Mouse (Mus musculus): ENCODE data around the gene Tcaf3.

Tcaf3 gene

DNA sequence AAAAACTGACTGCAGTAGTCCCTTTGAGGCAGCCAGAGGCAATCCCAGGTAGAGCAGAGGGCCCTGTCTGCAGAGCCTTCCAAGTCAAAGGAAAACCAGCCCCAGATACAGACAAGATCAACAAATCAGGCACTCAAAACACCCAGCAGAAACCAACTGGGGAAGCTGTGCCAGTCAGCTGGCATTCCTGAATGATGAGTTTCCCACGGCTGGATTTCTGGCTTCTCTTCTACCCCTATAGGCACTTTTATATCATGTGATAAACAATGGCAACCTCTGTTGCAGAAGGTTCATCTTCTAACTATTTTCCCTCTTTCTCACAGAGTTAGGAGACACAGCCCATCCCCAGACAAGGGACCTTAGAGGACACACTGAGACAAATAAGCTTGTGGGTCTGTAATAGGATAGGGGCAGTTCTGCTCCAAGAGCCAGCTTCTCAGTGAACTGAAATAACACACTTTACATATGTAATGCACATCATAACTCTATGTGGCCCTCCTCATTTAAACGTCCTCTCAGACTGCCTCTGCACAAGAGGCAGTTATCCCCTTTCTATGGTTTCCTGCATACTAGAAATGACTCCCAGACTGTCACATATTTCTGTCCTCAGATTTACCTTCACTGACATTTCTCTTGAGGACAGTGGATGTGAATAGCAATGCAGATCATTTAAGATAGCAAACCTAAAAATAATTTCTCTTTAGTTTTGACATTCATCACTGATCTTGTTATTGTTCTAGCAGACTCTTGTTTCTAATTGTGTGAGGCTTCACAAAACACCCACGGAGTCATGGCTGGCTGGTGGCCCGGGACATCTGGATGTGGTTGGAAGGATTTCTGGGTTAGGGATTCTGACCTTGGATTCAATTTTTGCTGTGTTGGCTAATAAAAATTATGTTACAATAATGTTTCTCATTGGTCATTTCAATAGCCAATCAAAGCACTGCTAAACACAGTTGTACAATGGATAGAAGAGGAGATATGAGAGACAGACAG is 55.2 kb downstream of the Tcaf3 start:
- DNase-seq (ENCODE audit: low spot score) = peak; percentile 46

DNA sequence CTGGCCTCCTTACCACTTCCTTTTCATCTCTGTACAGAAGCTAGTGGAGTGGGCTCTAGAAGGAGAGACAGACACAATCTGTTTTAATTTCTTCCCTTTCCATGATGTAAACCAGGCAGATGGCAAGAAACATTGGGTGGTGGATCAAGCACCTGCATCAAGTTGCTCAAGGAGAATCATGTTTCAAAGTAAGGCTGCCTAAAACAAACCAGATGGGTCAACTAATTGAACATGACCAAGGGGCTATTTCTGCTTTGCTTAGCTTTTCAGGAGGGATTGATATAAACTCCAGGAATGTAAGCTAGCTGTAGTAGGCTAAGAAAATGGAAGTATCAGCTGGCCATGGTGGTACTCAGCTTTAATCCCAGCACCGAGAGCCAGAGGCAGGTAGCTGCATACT is 56.8 kb downstream of the Tcaf3 start:
- DNase-seq (ENCODE audit: low spot score) = no peak

DNA sequence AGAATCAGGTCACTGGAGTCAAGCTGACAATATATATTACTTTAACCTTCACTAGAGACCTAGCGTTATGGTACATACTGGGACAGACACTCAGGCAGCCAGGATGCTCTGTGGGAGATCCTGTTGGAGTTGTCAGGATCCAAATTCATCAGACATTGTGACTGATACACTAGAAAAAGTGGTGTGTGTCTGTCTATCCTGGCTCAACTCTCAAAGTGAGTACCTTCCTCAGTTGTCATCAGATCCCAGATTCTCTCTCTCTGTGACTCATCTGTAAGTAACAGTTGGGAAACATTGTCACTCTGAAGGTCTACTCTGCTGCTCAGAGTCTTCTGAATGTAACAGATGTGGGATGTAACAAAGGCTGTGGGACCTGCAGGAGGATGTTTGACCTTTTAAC is 57.8 kb downstream of the Tcaf3 start:
- DNase-seq (ENCODE audit: low spot score) = no peak

Data from urinary bladder, postnatal 14 days (tissue).